Mouse (Mus musculus) myocyte (in vitro differentiated cells): Measurements from ENCODE around the gene Lrpprc. TPM values are rescaled to one million over a fixed set of nuclear protein-coding genes. Genes with fewer than 3 reads are reported as not detected.

Source experiments
- H3K27me3 ChIP-seq: one replicate; pipeline ENCODE4 v1.6.1; 2011; ENCODE audit not compliant: control insufficient read depth, insufficient read depth, insufficient read length
- H3K36me3 ChIP-seq: one replicate; pipeline ENCODE4 v1.6.1; 2011; ENCODE audit not compliant: control insufficient read depth, insufficient read depth
- H3K4me2 ChIP-seq: one replicate; pipeline ENCODE4 v1.6.1; 2011; ENCODE audit warnings: low read depth, control low read depth
- H3K4me3 ChIP-seq: one replicate; pipeline ENCODE4 v1.5.1; 2011; ENCODE audit warnings: mild to moderate bottlenecking, control low read depth, moderate library complexity
- H3K79me2 ChIP-seq: one replicate; pipeline ENCODE4 v1.6.1; 2011; ENCODE audit not compliant: control insufficient read depth, insufficient read depth
- H3ac ChIP-seq: one replicate; pipeline ENCODE4 v1.6.1; 2011; ENCODE audit not compliant: control insufficient read depth, insufficient read length
- CEBPB ChIP-seq: IDR thresholded peaks from 2 replicates; pipeline ENCODE4 v1.6.1; 2011; ENCODE audit warnings: mild to moderate bottlenecking, moderate library complexity; ENCODE audit not compliant: poor library complexity, insufficient read depth, severe bottlenecking
- E2F4 ChIP-seq: IDR thresholded peaks from one replicate; pipeline ENCODE4 v1.6.1; 2011; ENCODE audit warnings: mild to moderate bottlenecking, control low read depth, moderate library complexity; ENCODE audit not compliant: insufficient read depth
- MAX ChIP-seq: IDR thresholded peaks from one replicate; pipeline ENCODE4 v1.6.1; 2011; ENCODE audit warnings: low read depth, mild to moderate bottlenecking, control low read depth
- MYOD1 ChIP-seq, 3 experiments: IDR thresholded peaks; one replicate each; pipeline ENCODE4 v1.6.1; 2011; ENCODE audit warnings: control low read depth in 2 of 3, low read depth in 2 of 3, mild to moderate bottlenecking in 2 of 3, moderate library complexity in 1 of 3; ENCODE audit not compliant: insufficient read length in 2 of 3, control insufficient read depth in 1 of 3
- MYOG ChIP-seq, 3 experiments: IDR thresholded peaks; one replicate each; pipeline ENCODE4 v1.6.1; 2011; ENCODE audit warnings: control low read depth in 2 of 3, low read depth in 2 of 3, mild to moderate bottlenecking in 2 of 3; ENCODE audit not compliant: insufficient read length in 2 of 3, control insufficient read depth in 1 of 3, insufficient read depth in 1 of 3
- POLR2A ChIP-seq: IDR thresholded peaks from one replicate; pipeline ENCODE4 v1.6.1; 2011; ENCODE audit warnings: low read depth, mild to moderate bottlenecking, control low read depth, moderate library complexity; ENCODE audit not compliant: insufficient read length
- POLR2AphosphoS2 ChIP-seq: IDR thresholded peaks from one replicate; pipeline ENCODE4 v1.6.1; 2011; ENCODE audit warnings: low read depth, control low read depth; ENCODE audit not compliant: insufficient read length
- REST ChIP-seq: IDR thresholded peaks from one replicate; pipeline ENCODE4 v1.6.1; 2011; ENCODE audit warnings: mild to moderate bottlenecking, control low read depth, moderate library complexity; ENCODE audit not compliant: insufficient read depth, insufficient read length
- SRF ChIP-seq: IDR thresholded peaks from one replicate; pipeline ENCODE4 v1.6.1; 2011; ENCODE audit warnings: low read depth; ENCODE audit not compliant: control insufficient read depth, insufficient read length
- TCF12 ChIP-seq: IDR thresholded peaks from one replicate; pipeline ENCODE4 v1.6.1; 2011; ENCODE audit warnings: mild to moderate bottlenecking, control low read depth; ENCODE audit not compliant: poor library complexity, insufficient read depth, severe bottlenecking
- TCF3 ChIP-seq: IDR thresholded peaks from one replicate; pipeline ENCODE4 v1.6.1; 2011; ENCODE audit warnings: low read depth, control low read depth; ENCODE audit not compliant: insufficient read length
- USF1 ChIP-seq: IDR thresholded peaks from one replicate; pipeline ENCODE4 v1.6.1; 2011; ENCODE audit warnings: low read depth, mild to moderate bottlenecking, control low read depth, moderate library complexity
- polyA plus RNA-seq: library from polyadenylated mRNA; unstranded; fragments of >200 nt; fragmentation: generic; extraction: Trizol; gene quantifications from one replicate; pipeline ENCODE4 v1.2.1, GENCODE M21; 2012; ENCODE audit warnings: missing spikeins

The Lrpprc gene
- polyA plus RNA-seq, 1 experiment, result 23.3 TPM

DNA sequence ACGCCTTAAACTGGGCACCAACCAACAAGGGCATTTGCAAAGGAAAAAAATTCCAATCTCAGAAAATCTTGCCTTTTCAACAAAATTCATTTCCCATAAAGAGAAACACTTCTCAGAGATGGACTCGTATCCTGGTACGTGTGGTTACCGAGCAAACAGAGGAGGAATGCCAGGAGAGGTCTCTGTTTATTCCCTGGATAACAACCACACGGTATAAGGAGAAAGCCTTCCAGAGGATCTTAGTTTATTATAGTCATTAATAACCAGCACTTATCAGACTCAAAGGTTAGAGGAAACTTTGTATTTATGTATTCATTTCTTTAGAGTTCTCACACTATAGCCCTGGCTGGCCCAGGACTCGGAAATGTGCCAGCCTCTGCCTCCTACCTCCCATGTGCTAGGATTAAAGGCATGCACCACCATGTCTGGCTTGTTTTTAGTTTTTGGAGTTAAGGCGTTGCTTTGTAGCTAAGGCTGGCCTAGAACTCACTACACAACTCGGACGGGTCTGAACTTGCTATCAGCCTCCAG lies 42.4 kb downstream of the Lrpprc start:
- peaks cover 29% of the 10 kb centered on the region for H3K36me3 ChIP-seq
- H3ac ChIP-seq, result no peak overlapping the region
- H3K4me2 ChIP-seq, result no peak overlapping the region
- no peak for TF ChIP-seq REST
- no peak for TF ChIP-seq E2F4
- no peak for TF ChIP-seq MYOD1 (IDR thresholded peaks at IDR 0.05; ENCODE audit: control insufficient read depth in 1 of 3, insufficient read length in 2 of 3, low read depth in 2 of 3)
- TF ChIP-seq POLR2A, result no peak
- no peak for TF ChIP-seq POLR2AphosphoS2
- no peak for TF ChIP-seq USF1
- TF ChIP-seq TCF3, result no peak
- TF ChIP-seq MYOG (IDR thresholded peaks at IDR 0.05; ENCODE audit: control insufficient read depth in 1 of 3, insufficient read depth in 1 of 3, insufficient read length in 2 of 3, low read depth in 2 of 3), result no peak
- TF ChIP-seq SRF, result no peak
- TF ChIP-seq CEBPB, result no peak
- TF ChIP-seq TCF12, result no peak
- no peak for TF ChIP-seq MAX
- no peak overlapping the region for H3K4me3 ChIP-seq
- no peaks in the 10 kb centered on the region for H3K27me3 ChIP-seq
- no peaks in the 10 kb centered on the region for H3K79me2 ChIP-seq

DNA sequence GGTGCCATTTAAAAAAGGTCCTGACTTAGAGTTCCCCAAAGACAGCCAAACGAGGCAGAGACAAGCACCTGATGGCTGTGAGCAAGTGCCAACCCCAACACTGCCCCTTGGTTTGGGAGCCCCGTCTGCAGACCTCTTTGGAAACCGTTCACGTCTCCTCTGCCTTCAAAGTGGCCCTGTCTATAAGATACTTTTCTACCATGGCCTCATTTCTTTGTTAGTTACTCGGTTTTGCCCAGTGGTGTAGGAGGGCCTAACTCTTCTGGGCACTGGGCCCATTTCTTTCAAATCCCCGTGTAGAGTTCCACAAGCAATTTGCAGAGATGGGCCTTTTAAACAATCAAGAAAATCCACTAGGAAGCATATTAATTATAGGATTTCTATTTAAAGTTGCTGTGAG lies 43.4 kb downstream of the Lrpprc start:
- TF ChIP-seq TCF12 (no peak), MAX (no peak), REST (no peak), TCF3 (no peak), USF1 (no peak)
- Histone ChIP-seq H3K4me3 (no peak overlapping the region), H3K27me3 (no peaks in the 10 kb centered on the region), H3K79me2 (no peaks in the 10 kb centered on the region), H3K36me3 (peaks cover 18% of the 10 kb centered on the region), H3K4me2 (no peak overlapping the region), H3ac (no peak overlapping the region)

DNA sequence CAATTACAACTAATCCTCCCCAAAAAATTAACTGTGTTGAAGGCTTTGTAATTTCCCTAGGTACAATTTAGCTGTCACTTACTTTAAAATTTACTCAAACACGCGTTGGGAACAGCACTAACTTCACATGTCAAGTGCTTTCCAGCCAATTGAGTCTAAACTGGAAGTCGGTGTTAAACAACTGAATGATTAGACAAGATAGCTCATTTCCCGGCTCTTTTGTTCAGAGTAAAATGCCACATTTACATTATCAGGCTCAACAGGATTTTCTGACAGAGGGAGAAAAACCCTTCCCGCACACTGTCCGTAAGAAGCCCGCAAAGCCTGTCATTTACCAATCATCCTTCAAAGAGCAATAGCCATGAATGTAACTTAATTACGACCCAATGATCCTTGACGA lies 45.6 kb downstream of the Lrpprc start:
- TF ChIP-seq POLR2AphosphoS2, result no peak
- no peak for TF ChIP-seq MYOG (IDR thresholded peaks at IDR 0.05; ENCODE audit: control insufficient read depth in 1 of 3, insufficient read depth in 1 of 3, insufficient read length in 2 of 3, low read depth in 2 of 3)
- no peaks in the 10 kb centered on the region for H3K27me3 ChIP-seq
- H3ac ChIP-seq, result no peak overlapping the region
- H3K4me3 ChIP-seq, result no peak overlapping the region
- H3K36me3 ChIP-seq, result peaks cover 11% of the 10 kb centered on the region
- H3K79me2 ChIP-seq, result no peaks in the 10 kb centered on the region
- no peak overlapping the region for H3K4me2 ChIP-seq

DNA sequence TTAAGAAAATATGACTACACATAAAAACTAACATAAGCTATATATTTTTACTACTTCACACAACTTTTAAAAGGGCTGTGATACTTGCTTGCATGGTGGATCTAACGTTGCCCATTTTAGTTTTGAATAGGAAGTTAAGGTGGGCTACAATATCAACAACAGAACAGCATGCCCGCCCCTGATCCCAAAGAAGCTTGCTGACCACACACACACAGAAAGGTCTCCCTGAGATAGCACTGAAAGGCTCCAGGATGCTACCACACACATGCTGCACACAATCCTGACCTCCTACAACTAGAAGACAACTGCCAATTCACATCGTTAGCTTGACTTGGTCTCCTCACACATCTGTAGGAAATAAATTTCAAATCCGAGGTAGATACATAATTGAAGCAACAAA lies 46.3 kb downstream of the Lrpprc start:
- Histone ChIP-seq H3K4me2 (no peak overlapping the region), H3K4me3 (no peak overlapping the region), H3K36me3 (peaks cover 8% of the 10 kb centered on the region), H3K27me3 (no peaks in the 10 kb centered on the region), H3K79me2 (no peaks in the 10 kb centered on the region), H3ac (no peak overlapping the region)
- TF ChIP-seq MAX (no peak), POLR2A (no peak), MYOD1 (IDR thresholded peaks at IDR 0.05; ENCODE audit: control insufficient read depth in 1 of 3, insufficient read length in 2 of 3, low read depth in 2 of 3) (no peak), SRF (no peak), CEBPB (no peak), TCF3 (no peak), REST (no peak), MYOG (IDR thresholded peaks at IDR 0.05; ENCODE audit: control insufficient read depth in 1 of 3, insufficient read depth in 1 of 3, insufficient read length in 2 of 3, low read depth in 2 of 3) (no peak), TCF12 (no peak), E2F4 (no peak), USF1 (no peak), POLR2AphosphoS2 (no peak)

DNA sequence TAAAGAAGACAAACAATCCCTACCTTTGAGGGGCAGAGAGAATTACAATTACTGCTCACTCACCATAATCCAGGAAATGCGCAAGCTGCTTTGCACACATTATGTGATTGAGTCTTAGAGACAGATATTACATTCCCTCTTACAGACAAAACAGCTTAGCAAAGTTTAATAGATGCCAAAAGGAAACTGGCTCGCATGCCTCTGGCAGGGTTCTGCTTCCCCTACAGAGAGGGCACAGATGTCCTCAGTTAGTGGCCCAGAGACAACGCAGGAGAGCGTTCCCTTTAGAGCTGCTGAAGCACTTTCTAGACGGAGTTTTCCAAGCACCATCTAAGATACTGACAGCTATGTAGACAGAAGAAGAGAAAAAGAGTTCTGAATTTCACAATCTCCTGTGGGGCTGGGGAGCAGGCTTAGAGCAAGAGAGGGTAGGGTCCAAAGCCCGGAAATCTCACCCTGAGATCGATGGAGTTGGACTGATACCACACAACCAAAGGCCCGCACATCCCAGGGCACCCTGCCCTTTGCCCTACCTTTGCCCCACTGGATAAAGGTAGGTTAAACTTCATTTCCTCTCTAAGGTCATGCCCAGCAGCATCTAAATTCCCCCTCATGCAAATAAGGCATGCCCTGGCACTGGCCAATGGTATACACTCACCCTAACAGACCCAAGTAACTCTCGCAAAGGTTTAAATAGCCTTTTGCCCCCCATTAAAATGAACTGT lies 52.4 kb downstream of the Lrpprc start:
- TF ChIP-seq E2F4 (no peak), MYOG (IDR thresholded peaks at IDR 0.05; ENCODE audit: control insufficient read depth in 1 of 3, insufficient read depth in 1 of 3, insufficient read length in 2 of 3, low read depth in 2 of 3) (no peak), CEBPB (no peak), POLR2AphosphoS2 (no peak), MYOD1 (IDR thresholded peaks at IDR 0.05; ENCODE audit: control insufficient read depth in 1 of 3, insufficient read length in 2 of 3, low read depth in 2 of 3) (no peak), USF1 (no peak), TCF3 (no peak), TCF12 (no peak), MAX (no peak), POLR2A (no peak)
- no peak overlapping the region for H3K4me3 ChIP-seq
- no peaks in the 10 kb centered on the region for H3K27me3 ChIP-seq
- no peak overlapping the region for H3ac ChIP-seq
- H3K4me2 ChIP-seq, result no peak overlapping the region
- H3K36me3 ChIP-seq, result peaks cover 10% of the 10 kb centered on the region
- no peaks in the 10 kb centered on the region for H3K79me2 ChIP-seq
